Mouse (Mus musculus) spleen, postnatal 4 days (tissue): ENCODE measurements around the gene Mapk10.

Source experiments
- DNase-seq, 2 experiments: peaks; one replicate each; pipeline ENCODE4 v3.0.0; 2022; ENCODE audit warnings: low spot score in 2 of 2

Mapk10 gene

DNA sequence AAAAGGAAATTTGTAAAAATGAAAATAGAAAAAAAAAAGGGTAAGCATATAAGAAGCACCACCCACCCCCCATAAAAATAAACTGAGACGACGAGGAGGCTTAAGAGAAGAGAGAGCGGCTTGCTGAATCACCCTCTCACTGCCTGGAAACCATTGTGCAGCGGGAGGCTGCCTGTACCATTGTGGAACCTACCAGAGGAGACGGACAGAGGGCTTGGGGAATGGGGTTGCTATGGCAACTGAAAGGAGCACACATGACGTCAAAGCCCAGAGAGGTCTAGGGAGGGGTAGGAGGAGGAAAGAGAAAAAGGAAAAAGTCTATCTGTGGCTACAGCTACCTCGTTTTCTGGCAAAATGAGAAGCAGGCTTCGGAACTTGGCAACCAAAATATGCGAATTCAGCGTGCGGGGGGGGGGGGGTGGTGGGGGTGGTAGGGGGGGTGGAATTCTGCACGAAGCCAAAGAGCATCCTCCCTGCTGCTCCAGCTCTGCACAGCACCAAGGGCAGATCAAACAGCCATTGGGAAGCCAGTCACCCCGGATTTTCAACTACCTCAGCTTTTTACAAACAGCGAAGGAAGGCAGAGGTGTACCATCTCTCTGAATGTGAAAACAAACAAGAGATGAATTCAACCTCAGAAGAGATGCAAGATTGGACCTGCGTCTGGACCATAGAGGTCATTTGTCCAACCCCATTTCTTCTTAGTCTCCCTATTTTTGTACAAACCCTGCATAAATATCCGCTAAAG, at the start of gene Mapk10:
Gene Mapk10 (minus strand): TSS at position 234 of the 748 bp plus-strand sequence.
- no peak for DNase-seq

DNA sequence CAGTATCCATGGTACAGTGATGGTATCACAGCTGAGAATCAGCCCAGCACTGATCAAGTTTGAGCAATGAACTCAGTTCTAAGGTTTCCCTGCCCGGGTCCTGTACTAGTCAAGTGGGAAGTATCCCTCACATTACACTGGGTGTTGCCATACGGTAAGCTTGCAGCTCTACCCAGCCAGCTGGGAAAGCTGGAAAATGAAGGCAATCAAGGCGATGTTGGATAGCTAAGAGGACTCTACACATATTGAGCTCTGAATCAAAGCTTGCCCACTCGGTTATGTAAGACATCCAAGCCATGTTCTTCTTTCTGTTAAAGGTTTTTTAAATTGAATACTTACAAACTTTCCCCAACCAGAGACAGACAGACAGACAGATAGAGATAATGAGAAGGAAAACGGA, 45.0 kb upstream of the Mapk10 start:
- no peak for DNase-seq

DNA sequence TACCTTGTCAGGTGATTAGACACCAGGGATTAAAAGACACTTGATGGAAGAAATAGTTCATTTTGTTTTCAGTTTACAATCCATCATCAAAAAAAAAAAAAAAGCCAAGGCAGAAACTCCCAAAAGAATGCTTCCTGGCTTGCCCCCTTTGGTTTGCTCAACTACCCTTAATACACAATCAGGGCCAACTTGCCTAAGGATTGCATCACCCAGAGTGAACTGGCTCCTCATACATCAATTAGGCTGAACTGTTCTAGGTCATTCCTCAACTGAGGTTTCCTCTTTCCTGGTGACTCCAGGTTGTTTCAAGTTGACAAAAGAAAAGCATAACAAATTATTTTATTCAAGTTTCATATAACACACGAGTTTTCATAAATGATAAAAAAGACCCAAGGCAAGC, 31.3 kb upstream of the Mapk10 start:
- no peak for DNase-seq

DNA sequence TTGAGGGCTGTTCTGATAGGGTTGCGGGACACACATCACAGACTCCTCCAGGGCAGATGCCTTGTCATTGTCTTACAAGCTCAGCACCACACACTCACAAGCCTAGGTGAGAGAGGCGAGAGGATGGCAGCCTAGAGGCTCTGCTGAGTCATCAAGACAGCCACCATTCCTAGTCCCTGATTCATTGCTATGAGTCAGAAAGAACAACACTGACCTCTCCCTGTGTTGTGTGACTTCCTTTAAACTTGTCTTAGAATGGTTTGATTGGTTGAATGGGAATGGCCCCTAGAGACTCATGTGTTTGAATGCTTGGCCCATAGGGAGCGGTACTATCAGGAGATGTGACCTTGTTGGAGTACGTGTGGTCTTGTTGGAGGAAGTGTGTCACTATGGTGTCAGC, 20.7 kb upstream of the Mapk10 start:
- no peak for DNase-seq

DNA sequence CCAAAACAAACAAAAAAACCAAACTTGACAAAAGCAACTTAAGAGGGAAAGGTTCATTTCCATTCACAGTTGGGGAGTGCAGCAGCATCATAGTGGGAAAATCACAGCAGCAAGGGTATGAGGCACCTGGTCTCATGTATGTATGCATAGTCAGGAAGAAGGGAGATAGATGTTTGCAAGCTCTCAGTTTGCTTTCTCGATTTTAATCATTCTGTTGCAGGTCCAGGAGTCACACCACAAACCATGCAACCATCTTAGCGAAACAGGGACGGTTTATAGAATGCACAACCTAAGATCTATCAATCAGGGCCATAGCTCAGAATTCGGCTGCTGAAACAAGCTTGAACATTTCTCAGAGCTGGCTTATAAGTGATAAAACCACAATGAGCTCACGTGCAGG, 19.2 kb upstream of the Mapk10 start:
- no peak for DNase-seq

DNA sequence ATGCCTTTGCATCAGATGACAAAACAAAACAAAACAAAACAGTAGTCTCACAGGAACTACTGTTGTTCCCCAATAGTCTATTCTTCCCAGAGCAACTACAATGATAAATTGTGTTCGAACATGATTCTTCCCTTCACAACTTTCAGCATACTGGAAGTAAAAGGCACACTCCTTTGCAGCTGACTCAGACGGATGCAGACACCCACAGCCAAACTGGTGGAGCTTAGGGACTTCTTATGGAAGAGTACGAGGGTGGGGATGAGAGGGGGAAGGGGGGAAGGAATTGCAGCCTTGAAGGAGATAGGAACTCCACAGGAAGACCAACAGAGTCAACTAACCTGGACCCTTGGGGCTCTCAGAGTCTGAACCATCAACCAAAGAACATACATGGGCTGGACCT, 18.2 kb upstream of the Mapk10 start:
- no peak for DNase-seq

DNA sequence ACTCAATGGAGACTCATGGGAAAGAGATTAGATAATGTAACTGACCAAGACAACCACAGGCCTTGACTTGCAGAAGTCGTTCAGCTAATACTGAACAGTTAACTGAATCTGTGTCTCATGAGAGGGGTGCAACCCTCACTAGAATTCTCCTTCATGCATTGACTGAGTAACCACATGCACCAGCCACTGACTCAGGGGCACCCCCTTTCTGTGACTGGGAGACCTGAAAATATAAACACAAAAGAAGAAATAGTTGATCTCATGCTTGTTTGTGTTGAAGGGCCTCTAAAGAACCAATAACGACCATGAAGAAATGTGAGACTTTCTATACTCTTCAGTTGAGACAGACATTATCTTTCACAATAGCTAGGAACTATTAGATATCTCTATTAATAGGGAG, 10.9 kb upstream of the Mapk10 start:
- no peak for DNase-seq

DNA sequence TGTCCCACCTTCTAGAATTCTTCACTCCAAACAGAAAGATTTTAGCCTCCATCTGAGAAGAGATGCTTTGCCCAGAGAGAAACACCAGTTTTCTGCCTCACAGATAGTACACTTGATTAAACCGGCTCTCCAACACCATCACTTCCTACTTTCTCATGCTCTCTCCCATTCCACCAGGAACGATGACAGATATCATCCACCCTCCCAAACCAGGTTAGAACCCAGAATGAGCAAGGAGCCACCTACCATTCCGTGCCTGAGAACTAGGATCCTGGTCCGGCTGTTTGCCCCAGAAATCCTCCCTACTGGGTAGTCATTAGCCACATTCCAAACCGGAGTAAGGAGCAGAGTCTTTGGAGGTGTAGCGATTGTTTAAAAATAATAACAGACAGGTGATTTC, 490 bp downstream of the Mapk10 start:
- no peak for DNase-seq

DNA sequence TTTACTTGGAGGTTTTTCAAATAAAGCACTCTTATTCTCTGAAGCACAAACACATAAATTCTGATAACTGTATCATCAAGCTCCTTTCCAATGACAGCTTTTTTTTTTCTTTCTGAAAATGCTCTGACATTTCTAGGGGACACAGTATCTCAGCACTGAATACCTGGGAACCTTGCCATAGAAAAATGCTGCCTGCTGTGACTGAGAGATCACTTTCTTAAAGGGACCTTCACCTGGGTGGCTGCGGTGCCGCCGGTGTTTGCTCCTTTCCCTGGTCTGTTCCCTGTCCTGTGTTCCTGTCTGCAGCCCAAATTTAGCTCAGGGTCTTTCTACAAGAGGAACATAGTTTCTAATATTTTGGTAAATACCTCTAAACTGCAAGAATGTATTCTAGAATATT, 1.1 kb downstream of the Mapk10 start:
- no peak for DNase-seq

DNA sequence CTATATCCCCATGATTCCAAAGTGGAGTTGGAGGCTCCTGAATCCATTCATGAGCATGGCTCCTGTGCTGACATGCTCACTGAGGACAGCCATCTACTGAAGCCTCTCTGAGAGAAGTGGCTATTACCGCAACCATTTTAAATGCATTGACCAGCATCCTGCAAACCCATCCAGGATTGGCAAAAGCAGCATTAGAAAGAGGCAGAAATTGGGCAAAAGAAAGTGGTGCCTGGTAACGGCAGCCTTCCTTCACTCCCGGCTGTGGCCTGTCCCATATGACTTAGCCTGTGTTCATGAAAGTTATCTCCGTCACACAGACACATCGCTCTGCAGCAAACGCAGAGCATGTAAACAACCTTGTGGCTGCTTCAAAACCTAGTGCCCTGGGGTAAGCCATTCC, 1.6 kb downstream of the Mapk10 start:
- no peak for DNase-seq

DNA sequence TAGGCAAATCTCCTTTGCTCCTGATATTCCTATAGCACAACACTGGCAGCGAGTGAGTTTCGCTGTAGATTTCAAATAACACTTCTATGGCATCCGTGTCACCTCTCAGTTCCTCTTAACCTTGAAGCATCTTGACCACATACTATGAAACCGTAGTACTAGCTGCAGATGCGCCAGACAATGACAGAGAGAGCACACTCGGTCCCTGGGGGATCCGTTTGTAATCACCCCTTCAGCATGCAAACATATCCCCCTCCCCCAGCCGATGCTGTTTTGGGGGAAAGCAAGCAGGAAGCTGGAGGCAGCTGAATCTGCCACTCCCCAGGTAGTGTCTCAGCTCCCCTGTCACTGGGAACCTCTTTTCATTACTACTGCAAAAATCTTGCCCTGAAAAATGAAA, 2.3 kb downstream of the Mapk10 start:
- no peak for DNase-seq

DNA sequence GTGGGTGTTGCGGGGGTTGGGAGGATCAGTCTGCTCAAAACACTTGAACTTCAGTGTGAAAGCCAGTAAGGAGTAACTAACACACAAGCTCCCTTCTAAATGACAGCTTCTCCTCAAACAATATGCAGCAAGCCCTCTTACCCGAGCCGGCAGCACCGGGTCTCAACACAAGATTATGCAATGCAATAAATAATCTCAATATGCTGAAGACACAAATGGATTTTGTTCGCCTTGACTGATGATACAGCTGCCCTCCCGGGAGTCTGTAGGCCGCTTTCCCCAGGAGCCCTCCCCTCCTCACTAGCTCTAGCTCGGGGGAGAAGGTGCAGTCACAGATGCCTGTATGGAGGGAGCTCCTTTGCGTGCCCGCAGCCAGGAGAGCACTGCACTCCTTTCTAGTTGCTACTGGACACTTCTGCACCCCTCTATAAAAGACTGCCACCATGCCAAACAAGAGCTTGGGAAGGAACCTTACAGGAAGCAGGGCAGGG, 3.1 kb downstream of the Mapk10 start:
- no peak for DNase-seq

DNA sequence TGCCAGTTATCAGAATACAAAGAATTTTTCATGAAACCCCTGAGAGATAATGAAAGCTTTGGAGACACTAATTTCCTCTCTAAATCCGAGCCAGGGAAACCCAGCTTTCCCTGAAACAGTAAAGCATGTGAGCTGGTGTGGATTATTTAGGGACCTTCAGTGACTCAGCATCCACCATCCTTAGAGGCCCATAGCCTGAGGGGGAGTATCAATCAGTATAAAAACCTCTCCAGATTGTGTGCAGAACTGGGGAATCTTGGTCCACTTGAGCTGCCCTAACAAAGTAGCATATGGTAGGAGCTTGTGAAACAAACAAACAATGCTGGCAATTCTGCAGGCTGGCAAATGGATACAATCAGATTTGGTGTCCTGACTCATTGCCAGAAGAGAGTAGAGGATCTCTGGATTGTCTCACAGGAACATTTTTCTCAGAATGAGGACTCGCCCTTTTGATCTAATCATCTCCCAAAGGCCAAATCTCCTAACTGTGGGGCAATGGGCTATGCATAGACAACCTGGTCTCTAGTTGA, 13.3 kb downstream of the Mapk10 start:
- DNase-seq, result no peak

DNA sequence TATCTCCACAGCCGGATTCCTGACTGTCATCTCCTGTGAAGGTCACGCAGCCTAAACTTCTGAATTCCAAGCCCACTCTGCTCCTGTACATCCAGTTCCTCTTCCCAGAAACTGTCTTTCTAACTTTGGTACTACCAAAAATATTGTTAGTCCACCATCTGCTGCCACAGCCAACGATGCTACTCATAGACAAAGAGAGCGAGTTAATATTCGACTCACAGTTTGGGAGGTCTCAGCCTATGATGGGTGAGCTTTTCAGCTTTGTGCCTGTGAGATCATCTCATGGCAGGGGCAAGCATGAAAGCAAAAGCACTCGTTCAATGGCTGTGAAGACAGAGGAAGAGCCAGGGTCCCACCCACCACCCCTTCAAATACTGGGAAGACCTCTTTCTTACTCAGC, 16.6 kb downstream of the Mapk10 start:
- DNase-seq, result no peak

DNA sequence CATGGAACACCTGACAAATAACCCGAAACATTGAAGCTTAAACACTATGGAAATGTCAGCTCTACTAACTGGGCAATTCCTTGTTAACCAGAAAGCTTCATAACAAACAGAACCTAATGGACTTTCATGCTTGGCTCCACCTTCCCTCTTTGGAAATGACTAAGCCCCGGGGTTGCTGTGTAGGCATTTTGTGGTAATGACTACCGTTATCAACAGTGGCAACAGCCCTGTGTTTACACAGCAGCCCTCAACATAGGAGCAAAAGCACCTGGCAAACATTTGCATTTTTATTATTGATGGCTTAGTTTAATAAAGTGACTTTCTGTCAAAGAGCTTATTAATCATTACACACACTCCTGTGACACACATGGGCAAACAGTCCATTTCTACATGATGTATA, 17.4 kb downstream of the Mapk10 start:
- DNase-seq, result no peak

DNA sequence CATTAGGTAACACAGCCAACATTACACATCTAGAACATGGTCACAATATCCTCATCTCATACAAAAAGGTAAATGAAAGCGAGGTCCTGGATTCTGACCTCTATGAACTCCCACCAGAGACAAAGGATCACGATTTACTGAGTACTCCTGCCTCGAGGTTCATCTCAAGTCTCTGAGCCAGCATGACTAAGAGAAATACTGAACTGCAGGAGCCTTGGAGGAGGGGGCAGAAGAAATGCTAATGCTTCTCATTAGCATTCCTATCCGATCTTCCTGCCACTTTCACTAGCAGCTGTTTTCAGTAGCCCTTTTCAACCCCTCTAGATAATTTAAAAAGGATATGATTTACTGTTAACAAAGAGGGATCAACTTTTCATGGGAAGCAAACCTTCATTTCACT, 19.6 kb downstream of the Mapk10 start:
- DNase-seq, result no peak

DNA sequence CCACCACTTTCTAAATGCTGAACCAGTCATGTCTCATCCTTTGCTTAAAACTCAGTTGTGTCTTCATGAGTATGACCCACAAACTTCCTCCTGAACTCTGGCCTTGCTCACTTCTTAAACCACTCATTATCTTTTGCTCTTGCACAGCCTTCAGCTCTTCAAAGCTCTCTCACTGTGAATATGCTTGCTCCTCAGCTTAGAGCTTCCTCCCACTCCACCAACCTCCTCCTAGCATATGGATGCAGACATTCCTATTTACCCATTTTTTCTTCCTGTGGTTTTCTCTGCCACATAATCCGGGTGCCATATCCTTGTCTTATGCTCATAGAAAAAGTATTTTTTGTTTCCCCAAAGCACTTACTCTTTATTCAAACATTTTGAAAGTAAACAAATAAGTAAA, 26.9 kb downstream of the Mapk10 start:
- DNase-seq, result no peak

DNA sequence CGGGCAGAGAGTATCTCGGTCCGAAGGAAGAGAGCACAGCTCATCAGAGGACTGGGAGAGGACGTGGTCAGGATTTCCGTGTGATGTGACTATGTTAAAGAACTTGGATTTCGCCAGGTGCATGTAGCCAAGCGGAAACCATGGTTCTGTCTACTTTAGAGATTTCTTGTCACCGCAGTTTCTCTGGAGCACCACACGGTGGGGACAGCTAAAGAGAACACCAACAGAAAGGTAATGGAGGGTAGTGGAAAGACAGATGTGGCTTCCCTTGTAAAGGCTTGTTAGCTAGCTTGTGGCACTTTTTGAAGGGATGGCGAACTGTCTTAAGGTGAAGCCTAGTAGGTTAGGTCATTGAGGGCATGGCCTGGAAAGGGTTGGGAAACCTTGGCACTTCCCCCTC, 29.5 kb downstream of the Mapk10 start:
- DNase-seq, result no peak

DNA sequence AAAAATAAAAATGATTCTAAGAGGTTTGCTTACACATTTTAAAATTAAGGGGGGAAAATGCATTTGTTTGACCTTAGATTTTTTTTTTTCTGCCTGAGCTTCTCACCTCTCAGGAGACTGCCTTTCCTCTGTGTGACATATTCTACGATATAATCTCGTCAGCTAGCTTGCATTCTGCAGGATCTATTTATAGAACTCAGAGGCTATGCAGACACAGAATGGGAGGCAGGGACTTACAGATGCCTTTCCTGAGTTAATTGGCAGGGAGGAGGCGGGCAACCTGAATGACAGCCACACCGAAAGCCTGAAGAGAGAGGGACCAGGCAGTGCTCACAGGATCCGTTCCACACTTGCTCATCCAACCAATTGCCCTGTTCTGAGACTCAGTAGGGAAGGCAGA, 34.1 kb downstream of the Mapk10 start:
- DNase-seq, result no peak

DNA sequence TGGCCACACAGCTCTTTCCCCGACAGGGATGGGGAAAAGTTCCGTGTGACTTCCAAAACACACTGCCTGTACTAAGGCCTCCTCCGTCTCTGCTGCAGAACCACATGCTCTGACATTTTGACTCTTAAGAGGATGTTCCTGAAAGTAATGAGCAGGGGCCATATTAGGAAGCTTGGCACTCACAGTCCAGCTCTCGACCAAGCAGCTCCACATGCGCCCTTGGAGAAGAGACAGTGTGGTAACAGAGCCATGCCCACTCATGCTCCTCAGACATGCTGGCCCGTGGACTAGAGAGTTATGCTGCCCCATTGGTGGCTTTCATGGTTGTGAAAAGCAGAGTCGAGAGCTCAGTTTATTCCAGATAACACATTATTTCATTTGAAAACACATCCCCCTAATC, 35.1 kb downstream of the Mapk10 start:
- DNase-seq, result no peak

DNA sequence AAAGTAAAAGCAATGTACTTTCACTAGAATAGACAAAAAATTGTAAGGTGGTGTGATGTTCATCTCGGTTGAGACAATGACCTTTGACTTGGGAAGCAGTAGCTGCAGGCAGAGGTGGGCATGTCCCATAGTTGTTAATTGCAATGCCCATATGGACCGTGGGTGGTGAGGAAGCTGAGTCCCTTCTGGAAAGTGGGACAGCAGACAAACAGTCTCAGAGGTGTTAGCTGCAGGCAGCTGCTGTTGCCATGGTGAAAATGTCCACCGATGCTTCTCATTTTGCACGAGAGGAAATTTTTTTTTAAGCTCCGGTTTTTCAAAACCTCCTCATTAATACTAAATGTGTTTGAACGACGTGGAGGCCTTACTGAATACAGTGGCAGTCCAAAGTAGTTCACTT, 36.5 kb downstream of the Mapk10 start:
- DNase-seq, result no peak

DNA sequence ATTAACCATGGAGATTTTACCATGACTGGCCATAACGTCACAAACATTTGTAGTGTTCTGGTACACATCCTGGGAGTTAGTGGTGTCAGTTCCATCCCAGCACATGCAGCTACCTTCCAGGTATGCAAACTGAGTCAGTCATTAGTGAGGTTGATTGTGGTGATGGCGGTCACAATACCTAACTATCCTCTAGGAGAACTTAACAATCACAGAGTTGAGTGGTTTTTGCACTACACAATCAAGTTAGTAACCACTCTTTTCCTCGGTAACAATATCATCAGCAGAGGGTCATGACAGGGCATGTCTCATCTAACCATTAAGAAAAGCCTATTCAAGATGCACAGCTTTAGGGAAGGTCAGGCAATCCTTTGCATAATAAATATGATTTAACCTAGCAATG, 39.9 kb downstream of the Mapk10 start:
- DNase-seq, result no peak

DNA sequence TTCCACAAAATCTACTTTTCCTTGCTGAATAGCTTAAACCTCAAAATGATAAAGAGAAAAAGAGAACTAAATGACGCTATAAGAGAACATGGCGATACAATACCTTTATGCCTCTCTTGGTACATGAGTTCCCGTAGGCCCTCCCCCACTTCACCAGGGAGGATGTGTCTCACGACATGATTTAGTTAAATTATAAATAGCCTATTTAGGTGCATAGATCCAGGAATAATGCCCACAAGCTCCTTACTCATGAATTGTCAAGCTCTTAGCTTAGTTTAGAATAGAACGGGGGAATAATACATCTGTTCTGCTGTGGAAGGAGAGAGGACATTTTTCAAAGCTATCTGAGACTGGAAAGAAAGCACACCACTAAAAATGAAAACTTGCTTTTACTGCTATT, 43.8 kb downstream of the Mapk10 start:
- DNase-seq, result no peak

DNA sequence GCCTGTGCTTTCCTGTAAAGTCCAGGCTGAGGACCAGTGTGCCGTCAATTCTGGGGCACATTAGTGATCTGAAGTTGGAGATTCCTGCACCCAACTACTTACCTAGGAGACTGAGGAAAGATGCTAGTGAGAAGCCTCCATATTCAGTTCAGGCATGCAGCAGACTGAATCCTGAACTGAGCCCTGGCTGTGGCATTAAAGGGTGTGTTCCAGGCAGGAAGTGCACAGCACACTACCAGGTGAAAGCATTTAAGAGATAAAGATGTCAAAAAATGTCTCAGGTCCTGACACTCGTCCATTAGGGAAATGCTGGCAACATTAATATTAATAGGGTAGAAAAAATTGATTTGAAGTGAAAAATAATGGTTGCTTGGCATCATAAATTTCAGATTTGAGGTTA, 44.4 kb downstream of the Mapk10 start:
- no peak for DNase-seq
